Mouse (Mus musculus) embryonic fibroblast, embryonic 13.5 days (primary cell): Measurements from ENCODE around the gene Dpy19l3.

ENCODE experiments used
- CTCF ChIP-seq: IDR thresholded peaks from 2 replicates; pipeline ENCODE4 v1.5.1; 2011; ENCODE audit warnings: mild to moderate bottlenecking, control low read depth, low read length, moderate library complexity, borderline replicate concordance; ENCODE audit not compliant: insufficient read depth
- POLR2A ChIP-seq: IDR thresholded peaks from 2 replicates; pipeline ENCODE4 v1.6.1; 2011; ENCODE audit warnings: low read depth, mild to moderate bottlenecking, control low read depth, low read length, moderate library complexity

- TF ChIP-seq CTCF: no peak
- TF ChIP-seq POLR2A: peak; percentile 75
Measured at GRCm38 (mm10) chr7:35802906-35803595, 48.8 kb upstream of the Dpy19l3 start, which contains the start of gene Zfp507.
